Mouse (Mus musculus): ENCODE results near the gene Prss41. TPM values are rescaled to one million over a fixed set of nuclear protein-coding genes. Genes with fewer than 3 reads are reported as not detected.
"Not testable (repeated sequence)": the region's sequence is repeated elsewhere in the genome, so short reads cannot be mapped to it uniquely, and the experiment has no call there.

The Prss41 gene
- polyA plus RNA-seq (2015; fragmentation: Nextera tagmentation; extraction: Ambion mirVana): 5.2 and 6.2 TPM in 2 replicates

GRCm38 (mm10) chr17:23843812-23844273 lies at the start of gene Prss41, which contains the start of gene Prss32:
TSS of gene Prss41 (minus strand) at chr17:23844172.
TSS of gene Prss32 (plus strand) at chr17:23843855.
- no peak within 1 kb of the TSS for H3K9ac ChIP-seq (ENCODE audit: low read depth, low read length)
- WGBS: 15% methylated on average over 19 of the region's 19 CpGs
- no peaks in the 10 kb centered on the region for H3K36me3 ChIP-seq (ENCODE audit: control insufficient read depth, insufficient read depth)
- H3K27me3 ChIP-seq (replicated peaks; ENCODE audit: control insufficient read depth, insufficient read depth, low read length): no peaks in the 10 kb centered on the region
- H3K27ac ChIP-seq (ENCODE audit: low read depth, low read length): no peak within 1 kb of the TSS
- peak; percentile 87 for TF ChIP-seq CTCF (IDR thresholded peaks at IDR 0.05; ENCODE audit: low read depth)
- no peaks in the 10 kb centered on the region for H3K9me3 ChIP-seq (ENCODE audit: control insufficient read depth)
- H3K4me1 ChIP-seq (replicated peaks; ENCODE audit: control insufficient read depth, insufficient read depth, low read length): no peaks in the 10 kb centered on the region
- peak within 1 kb of the TSS; percentile 43 for H3K4me2 ChIP-seq (replicated peaks; ENCODE audit: low read depth)
- peak within 1 kb of the TSS; percentile 23; the same call in 1 of the 2 replicates for H3K4me3 ChIP-seq (ENCODE audit: low read depth, low read length)
- peak; percentile 55 for ATAC-seq

GRCm38 (mm10) chr17:23880576-23880975 lies 36.6 kb upstream of the Prss41 start, which contains the start of the genes Dcpp1 and Dcpp2:
TSS of gene Dcpp1 (plus strand) at chr17:23880876.
TSS of gene Dcpp2 (plus strand) at chr17:23880880.
- not testable (repeated sequence) for H3K27me3 ChIP-seq (replicated peaks; ENCODE audit: control insufficient read depth, insufficient read depth, low read length); H3K4me2 ChIP-seq (replicated peaks; ENCODE audit: low read depth); H3K9ac ChIP-seq (ENCODE audit: low read depth, low read length); H3K4me3 ChIP-seq (ENCODE audit: low read depth, low read length); H3K36me3 ChIP-seq (ENCODE audit: control insufficient read depth, insufficient read depth); H3K4me1 ChIP-seq (replicated peaks; ENCODE audit: control insufficient read depth, insufficient read depth, low read length); H3K27ac ChIP-seq (ENCODE audit: low read depth, low read length); H3K9me3 ChIP-seq (ENCODE audit: control insufficient read depth); ATAC-seq
- 59% methylated on average over 4 of the region's 4 CpGs for WGBS

- no peaks in the 10 kb centered on the region for H3K36me3 ChIP-seq (ENCODE audit: control insufficient read depth, insufficient read depth)
- TF ChIP-seq CTCF (IDR thresholded peaks at IDR 0.05; ENCODE audit: low read depth): no peak
- no peak overlapping the region for H3K27ac ChIP-seq (ENCODE audit: low read depth, low read length)
- no peaks in the 10 kb centered on the region for H3K9me3 ChIP-seq (ENCODE audit: control insufficient read depth)
- no peak for ATAC-seq
- 97% methylated on average over 2 of the region's 2 CpGs for WGBS
- no peaks in the 10 kb centered on the region for H3K27me3 ChIP-seq (replicated peaks; ENCODE audit: control insufficient read depth, insufficient read depth, low read length)
- H3K4me1 ChIP-seq (replicated peaks; ENCODE audit: control insufficient read depth, insufficient read depth, low read length): no peaks in the 10 kb centered on the region
- no peak overlapping the region for H3K9ac ChIP-seq (ENCODE audit: low read depth, low read length)
- H3K4me3 ChIP-seq (ENCODE audit: low read depth, low read length): no peak overlapping the region
- H3K4me2 ChIP-seq (replicated peaks; ENCODE audit: low read depth): no peak overlapping the region
Observed at GRCm38 (mm10) chr17:23877166-23877565, 33.2 kb upstream of the Prss41 start.

DNA sequence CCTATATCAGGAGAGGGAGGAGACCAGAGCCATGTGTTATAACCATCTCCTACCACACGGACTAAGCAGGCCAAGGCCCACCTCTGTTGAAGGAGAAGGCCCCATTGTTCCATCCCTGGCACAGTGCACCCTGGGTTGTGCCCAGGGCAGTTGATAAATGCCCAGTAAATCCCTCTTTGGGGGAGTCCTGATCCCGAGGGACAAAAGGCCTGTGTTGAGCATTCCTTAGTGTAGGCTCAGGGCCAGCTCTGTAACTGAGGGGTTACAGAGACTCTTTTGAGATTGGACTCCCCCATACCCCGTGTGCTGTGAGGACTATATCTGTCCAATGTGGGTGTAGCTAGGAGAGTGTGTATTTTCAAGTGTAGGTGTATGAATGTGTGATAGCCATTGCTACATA lies 32.8 kb upstream of the Prss41 start:
- TF ChIP-seq CTCF (IDR thresholded peaks at IDR 0.05; ENCODE audit: low read depth): no peak
- H3K27ac ChIP-seq (ENCODE audit: low read depth, low read length): no peak overlapping the region
- H3K4me1 ChIP-seq (replicated peaks; ENCODE audit: control insufficient read depth, insufficient read depth, low read length): no peaks in the 10 kb centered on the region
- no peak overlapping the region for H3K4me3 ChIP-seq (ENCODE audit: low read depth, low read length)
- no peaks in the 10 kb centered on the region for H3K36me3 ChIP-seq (ENCODE audit: control insufficient read depth, insufficient read depth)
- H3K9ac ChIP-seq (ENCODE audit: low read depth, low read length): no peak overlapping the region
- WGBS: 48% methylated on average over 3 of the region's 3 CpGs
- ATAC-seq: no peak
- H3K4me2 ChIP-seq (replicated peaks; ENCODE audit: low read depth): no peak overlapping the region
- H3K27me3 ChIP-seq (replicated peaks; ENCODE audit: control insufficient read depth, insufficient read depth, low read length): no peaks in the 10 kb centered on the region
- no peaks in the 10 kb centered on the region for H3K9me3 ChIP-seq (ENCODE audit: control insufficient read depth)

- Histone ChIP-seq H3K4me1 (replicated peaks; ENCODE audit: control insufficient read depth, insufficient read depth, low read length) (no peaks in the 10 kb centered on the region), H3K27ac (ENCODE audit: low read depth, low read length) (no peak overlapping the region), H3K4me2 (replicated peaks; ENCODE audit: low read depth) (no peak overlapping the region), H3K9me3 (ENCODE audit: control insufficient read depth) (no peaks in the 10 kb centered on the region), H3K27me3 (replicated peaks; ENCODE audit: control insufficient read depth, insufficient read depth, low read length) (no peaks in the 10 kb centered on the region), H3K36me3 (ENCODE audit: control insufficient read depth, insufficient read depth) (no peaks in the 10 kb centered on the region), H3K9ac (ENCODE audit: low read depth, low read length) (no peak overlapping the region), H3K4me3 (ENCODE audit: low read depth, low read length) (no peak overlapping the region)
- TF ChIP-seq CTCF (IDR thresholded peaks at IDR 0.05; ENCODE audit: low read depth): peak; percentile 93
- WGBS: 41% methylated on average over 8 of the region's 8 CpGs
- 0 out of 2 replicates have a peak, but pooled peaks have one; percentile 35 for ATAC-seq
Observed at GRCm38 (mm10) chr17:23873884-23874856, 30.2 kb upstream of the Prss41 start.

DNA sequence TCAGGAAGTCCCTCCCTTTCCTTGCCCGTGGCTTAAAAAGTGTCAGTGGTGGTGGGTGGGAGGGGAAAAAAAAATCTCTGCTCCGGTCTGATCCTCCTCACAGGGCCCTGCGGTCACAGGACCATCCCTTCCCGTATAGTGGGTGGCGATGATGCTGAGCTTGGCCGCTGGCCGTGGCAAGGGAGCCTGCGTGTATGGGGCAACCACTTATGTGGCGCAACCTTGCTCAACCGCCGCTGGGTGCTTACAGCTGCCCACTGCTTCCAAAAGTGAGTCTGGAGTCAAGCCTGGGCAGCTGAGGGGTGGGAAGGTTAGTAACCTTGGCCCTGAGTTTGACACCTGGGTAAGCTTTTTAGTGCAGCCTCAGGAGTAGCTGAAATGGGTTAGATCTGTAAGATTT lies 24.5 kb upstream of the Prss41 start:
- WGBS: 90% methylated on average over 11 of the region's 11 CpGs
- Histone ChIP-seq H3K4me1 (replicated peaks; ENCODE audit: control insufficient read depth, insufficient read depth, low read length) (no peaks in the 10 kb centered on the region), H3K9ac (ENCODE audit: low read depth, low read length) (no peak overlapping the region), H3K36me3 (ENCODE audit: control insufficient read depth, insufficient read depth) (no peaks in the 10 kb centered on the region), H3K4me3 (ENCODE audit: low read depth, low read length) (no peak overlapping the region), H3K4me2 (replicated peaks; ENCODE audit: low read depth) (no peak overlapping the region), H3K9me3 (ENCODE audit: control insufficient read depth) (no peaks in the 10 kb centered on the region), H3K27ac (ENCODE audit: low read depth, low read length) (no peak overlapping the region), H3K27me3 (replicated peaks; ENCODE audit: control insufficient read depth, insufficient read depth, low read length) (no peaks in the 10 kb centered on the region)
- no peak for ATAC-seq
- no peak for TF ChIP-seq CTCF (IDR thresholded peaks at IDR 0.05; ENCODE audit: low read depth)

Data from intestine, postnatal 0 days (tissue).